Mouse (Mus musculus) adrenal gland, adult 8-10 months (tissue): ENCODE measurements around the gene 4930535I16Rik. TPM values are rescaled to one million over a fixed set of nuclear protein-coding genes. Genes with fewer than 3 reads are reported as not detected.

Source experiments
- DNase-seq: peaks from one replicate; pipeline ENCODE4 v3.0.0; 2022
- total RNA-seq, 4 experiments: library from RNA; stranded (reverse); gene quantifications; 2 replicates each; pipeline ENCODE4 v1.2.4; 2022

4930535I16Rik gene
- total RNA-seq, 4 experiments from 2014 or later: not detected

- peak; percentile 98 for DNase-seq
Observed at GRCm38 (mm10) chr4:123904333-123905125, 13.3 kb downstream of the 4930535I16Rik start, which contains the start of gene Mycbp. TSS of gene Mycbp (plus strand) at chr4:123904832.

- DNase-seq: no peak
Observed at GRCm38 (mm10) chr4:123903432-123903831, 14.4 kb downstream of the 4930535I16Rik start.

GRCm38 (mm10) chr4:123898696-123899095, 19.1 kb downstream of the 4930535I16Rik start:
- DNase-seq: no peak

GRCm38 (mm10) chr4:123894295-123894694, 23.5 kb downstream of the 4930535I16Rik start:
- DNase-seq: no peak

GRCm38 (mm10) chr4:123893726-123894125, 24.1 kb downstream of the 4930535I16Rik start:
- DNase-seq: no peak

Other genes starting within 250 kb of the 4930535I16Rik start
- 100 to 1,000 TPM; 137 to 199 (median 157) TPM for gene Macf1, start 233.7 kb downstream of the 4930535I16Rik start, total RNA-seq
- 100 to 1,000 TPM; 141 to 205 (median 168) TPM for gene Ndufs5, start 199.8 kb downstream of the 4930535I16Rik start, total RNA-seq
- gene Akirin1, start 167.7 kb downstream of the 4930535I16Rik start, total RNA-seq: 10 to 100 TPM; 70.9 to 77.6 (median 71.6) TPM
- 1 to 10 TPM in 2 of 4 experiments, under 1 TPM in 2; 0.38 to 2.4 (median 1.2) TPM for gene Rhbdl2, start 130.1 kb downstream of the 4930535I16Rik start, total RNA-seq
- under 1 TPM in 1 of 4 experiments, not detected in 3; 0.15 TPM for gene 4933427I04Rik, start 58.3 kb downstream of the 4930535I16Rik start, total RNA-seq
- 10 to 100 TPM; 32.3 to 57.6 (median 45.2) TPM for gene Mycbp, start 13.2 kb downstream of the 4930535I16Rik start, total RNA-seq
- 10 to 100 TPM; 70.6 to 90.8 (median 79.6) TPM for gene Rragc, start 576 bp downstream of the 4930535I16Rik start, total RNA-seq